Mouse (Mus musculus) spleen, postnatal 36 days (tissue): ENCODE measurements at regions not wholly inside any gene's neighbourhood (a gene's known extent, or its start where the extent isn't known, plus 50 kb on each side); places are given as distances from the start of the nearest gene placed in this dataset.
A peak's percentile ranks its signal among the peaks of the same experiment; 100 is the strongest.

Experiments
- DNase-seq, 2 experiments: peaks; one replicate each; pipeline ENCODE4 v3.0.0; 2022; ENCODE audit warnings: low spot score in 2 of 2, mixed read lengths in 1 of 2

DNA sequence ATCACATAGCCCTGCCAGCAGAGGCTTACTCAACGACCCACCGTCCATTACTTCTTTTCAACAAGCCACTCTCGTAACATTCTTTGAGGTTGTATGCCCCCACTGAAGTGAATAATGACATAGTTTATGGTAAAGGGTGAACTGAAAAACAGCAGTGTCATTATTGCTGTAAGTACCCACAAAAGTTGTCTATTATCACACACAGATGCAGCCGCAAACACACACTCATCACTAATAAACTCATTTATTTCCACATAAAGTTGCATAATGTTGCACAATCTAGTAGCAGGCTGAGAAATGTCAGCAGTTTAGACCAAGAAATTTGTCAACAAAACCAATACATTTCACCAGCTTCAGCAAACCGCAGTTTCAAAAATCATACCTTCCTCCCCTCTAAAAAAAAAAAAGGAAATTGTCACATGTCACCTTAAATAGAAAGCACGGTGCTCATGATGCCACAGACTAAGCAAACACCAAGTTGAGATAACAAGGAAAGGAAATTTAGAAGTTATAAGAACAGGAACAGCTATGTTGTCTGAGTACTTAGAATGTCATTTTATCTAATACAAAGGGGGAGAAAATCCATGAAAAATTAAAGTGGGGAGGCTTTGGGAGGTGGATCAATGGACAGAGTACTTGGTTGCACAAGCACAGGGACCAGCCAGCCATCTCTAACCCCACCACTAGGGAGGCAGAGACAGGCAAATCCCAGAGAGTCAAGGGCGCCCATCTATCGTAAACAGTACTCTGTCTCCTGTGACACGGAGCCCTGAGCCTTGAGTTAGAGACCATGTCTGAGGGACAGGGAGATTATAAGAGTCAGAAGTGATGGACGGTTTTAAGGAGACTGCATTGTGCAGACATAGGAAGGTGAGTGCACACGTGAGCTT is 195.9 kb downstream of the Hlx start:
- peak in 1 of 2 experiments; percentile 13 for DNase-seq

DNA sequence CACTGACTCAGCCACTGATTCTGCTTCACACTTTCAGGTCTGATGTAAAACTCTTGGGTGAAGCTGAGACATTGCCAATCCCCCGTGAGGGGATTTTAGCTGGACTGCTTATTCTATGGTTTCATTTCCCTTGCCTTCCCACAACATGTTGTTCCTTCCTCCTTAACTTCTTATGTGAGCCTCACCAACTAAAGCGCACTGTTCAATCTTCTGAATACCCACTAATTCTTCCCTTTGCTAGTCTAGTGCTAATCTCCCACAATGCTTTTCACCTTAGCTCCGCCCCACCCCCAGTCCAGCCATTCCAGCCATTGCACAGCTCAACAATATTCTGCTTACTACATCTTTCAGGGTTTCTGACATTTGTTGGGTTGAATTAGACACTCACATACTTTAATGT is 196.7 kb downstream of the Hlx start:
- DNase-seq, result peak; percentile 5 to 24

DNA sequence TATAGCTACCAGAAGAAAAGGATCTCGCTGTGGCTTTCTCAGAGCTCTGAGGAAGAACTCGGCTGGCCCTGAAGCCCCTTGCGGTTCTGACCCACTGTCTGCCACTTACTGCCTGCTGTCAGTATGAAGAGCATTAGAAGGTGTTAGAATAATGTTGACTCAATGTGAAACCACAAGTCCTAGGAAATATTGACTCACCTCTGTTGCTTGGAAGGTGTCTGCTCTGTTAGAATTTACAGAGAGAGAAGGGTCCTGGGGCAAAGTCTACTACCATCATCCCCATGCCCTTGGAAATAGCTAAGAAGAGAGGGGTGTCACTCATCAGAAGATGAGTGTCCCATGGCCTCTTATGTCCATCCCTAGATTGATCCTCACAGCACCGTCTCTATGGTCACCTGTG is 197.9 kb downstream of the Hlx start:
- no peak for DNase-seq

DNA sequence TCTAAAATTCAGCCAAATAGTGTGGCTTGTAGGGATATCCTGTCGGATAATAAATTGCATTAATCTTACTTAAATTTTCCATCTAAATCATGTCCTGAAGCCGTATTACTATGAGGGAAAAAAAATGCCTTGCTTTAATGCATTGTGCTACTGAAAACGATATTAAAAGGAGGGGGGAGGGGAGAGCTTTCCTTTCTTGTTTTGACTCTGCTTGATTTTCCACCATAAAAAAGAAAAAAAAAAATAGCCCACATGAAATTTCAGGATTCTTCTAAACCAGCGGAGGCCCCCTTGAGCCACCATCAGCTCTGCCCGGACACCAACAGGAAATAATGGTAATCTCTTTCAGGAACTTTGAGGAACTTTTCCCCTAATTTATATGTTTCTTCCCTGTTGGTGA is 198.5 kb downstream of the Hlx start:
- no peak for DNase-seq

DNA sequence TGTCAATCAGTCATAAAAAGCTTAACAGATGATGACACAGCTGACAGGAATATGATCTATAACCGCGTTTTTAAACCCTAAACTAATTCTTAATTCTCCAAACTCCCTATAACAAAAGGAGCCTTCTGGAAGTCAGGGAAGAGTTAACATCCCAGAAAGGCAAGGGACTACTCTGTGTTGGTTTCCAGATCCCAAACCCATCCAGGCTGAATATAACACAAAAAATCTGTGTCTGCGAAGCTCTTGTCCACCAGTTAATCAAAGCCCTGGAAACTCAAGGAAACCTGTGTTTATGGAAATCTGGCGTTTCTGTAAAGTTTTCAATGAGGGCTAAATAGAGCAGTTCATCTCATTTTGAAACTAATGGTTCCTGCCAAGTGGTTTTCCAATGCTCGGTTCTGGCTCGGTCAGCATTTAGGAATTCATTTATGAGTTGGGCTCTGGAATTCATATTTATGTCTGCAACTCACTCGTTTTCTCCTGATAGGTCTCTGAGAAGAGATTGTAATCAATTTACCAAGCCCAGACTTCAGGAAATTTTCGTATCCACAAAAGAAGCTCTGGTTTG is 199.8 kb downstream of the Hlx start:
- DNase-seq, result no peak

DNA sequence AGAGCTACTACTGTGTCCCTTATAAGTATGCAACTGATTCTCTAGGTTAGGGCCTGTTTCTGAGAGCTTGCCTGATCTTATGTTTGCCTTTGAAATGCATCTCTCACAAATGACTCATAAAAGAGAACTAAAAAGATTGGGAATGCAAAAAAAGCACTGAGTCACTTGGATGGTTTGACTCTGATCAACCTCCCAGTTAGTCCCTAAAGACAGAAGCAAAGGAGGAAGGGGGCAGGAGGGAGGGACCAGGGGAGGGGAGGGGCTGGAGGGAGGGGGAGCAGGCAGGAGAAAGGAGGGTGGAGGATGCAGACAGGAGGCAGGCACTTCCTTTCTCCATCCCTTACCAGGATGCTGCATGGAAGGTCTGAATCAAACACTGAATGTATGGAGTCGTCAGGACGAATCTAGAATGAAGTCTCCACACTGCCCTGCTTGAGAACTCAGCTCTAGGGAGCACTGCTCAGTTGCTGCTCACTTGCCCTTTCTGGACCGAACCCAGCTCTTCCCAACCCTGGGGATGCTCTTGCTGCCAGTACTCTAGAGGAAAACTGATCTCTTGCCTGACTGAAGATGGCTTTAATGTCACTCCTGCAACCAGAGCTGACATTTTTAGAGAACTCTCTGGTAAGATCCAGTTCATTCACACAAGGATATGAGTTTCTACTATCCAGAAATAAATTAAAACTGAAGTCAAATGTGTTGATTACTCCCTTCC is 201.7 kb downstream of the Hlx start:
- no peak for DNase-seq

DNA sequence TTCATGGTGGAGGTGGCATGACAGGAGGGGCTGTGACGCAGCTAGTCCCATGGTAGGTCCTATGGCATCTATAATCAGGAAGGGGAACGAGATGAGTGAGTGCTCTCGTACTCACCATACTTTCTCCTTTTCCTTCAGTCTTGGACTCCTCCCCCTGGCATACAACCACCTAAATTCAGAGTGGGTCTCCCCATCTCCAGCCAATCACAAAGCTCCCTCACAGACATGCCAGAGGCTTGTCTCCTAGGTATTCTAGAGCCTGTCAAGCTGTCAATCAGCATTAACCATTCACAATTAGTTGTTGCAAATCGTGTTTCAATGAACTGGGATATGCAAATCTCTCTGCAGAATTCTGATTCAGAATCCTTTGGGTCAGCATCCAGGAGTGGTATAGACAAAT is 206.7 kb downstream of the Hlx start:
- no peak for DNase-seq

DNA sequence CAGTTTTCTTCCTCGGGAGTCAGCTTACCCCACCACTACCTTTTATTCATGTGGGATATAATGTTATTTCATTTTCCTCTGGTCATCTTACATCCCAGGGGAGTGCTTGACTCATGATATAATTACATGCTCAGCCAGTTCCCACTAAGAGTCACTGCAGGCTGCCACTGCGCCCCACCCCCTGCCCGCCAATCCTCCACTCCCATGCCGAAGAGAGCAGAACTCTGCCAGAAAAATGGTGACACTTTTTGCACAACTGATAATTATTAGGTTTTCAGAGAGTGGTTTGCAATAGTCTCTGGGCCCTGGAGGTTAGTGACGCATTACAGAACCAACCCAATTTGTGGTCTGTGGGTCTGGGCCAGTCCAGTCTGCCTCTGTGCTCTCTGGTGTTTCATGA is 212.9 kb downstream of the Hlx start:
- DNase-seq, result no peak

DNA sequence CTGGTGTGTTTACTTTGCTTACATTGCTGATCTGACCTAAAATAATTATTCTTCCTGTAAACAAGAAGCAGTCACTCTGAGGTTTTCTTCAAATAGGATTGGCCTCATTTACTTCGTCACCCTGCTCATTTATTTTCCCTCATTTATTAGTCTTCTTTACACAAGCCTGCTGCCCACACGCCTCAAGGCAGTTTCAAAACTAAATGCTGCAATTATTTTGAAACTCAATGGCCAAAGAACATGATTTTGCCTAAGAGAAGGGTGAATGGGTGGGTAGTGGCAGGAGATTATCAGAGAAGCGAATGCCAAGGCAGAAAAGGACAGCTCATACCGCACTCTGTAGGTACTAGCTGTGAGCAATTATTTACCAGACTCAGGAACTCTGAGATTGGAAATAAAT is 227.8 kb downstream of the Hlx start:
- no peak for DNase-seq

DNA sequence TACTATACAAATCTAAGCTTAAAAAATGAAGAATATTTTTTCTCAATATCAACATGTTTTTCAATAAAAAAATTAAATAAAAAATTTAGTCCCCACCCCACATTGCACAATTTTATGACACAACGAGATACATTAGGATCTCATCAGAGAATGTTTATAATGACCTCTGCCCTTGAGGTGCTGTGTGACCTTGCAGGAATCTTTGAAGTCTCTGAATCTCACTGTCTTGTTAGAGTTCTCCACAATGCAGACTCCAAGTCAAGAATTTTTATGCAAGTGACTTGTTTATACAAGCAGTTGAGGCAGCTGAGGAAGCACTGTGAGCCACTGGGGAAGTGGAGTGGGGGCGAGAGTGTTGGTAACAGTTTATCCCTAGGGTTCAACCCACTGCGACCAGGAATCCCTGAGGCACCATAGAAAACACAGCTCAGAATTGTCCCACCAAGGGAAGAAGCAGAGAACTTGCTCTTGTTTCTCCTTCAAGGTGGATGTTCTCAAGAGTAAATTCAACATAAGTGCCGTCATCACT is 228.5 kb downstream of the Hlx start:
- no peak for DNase-seq

DNA sequence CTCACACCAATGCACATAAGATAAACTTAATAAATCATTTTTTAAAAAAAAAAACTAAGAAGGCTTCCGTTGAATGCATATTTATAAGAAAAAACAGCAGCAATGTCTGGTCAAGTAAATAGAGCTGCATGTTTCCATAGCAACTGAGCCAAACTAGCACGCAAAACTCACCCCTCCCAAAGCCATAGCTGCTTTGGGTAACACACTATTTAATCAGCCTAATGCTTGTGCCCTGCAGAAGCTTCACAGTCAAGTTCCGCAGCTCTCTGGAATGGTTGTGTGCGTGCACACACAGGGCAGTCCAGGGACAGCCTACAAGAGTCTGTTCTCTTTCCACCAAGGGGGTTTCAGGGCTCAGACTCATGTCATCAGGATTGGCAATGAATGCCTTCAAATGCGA is 231.7 kb downstream of the Hlx start:
- no peak for DNase-seq

DNA sequence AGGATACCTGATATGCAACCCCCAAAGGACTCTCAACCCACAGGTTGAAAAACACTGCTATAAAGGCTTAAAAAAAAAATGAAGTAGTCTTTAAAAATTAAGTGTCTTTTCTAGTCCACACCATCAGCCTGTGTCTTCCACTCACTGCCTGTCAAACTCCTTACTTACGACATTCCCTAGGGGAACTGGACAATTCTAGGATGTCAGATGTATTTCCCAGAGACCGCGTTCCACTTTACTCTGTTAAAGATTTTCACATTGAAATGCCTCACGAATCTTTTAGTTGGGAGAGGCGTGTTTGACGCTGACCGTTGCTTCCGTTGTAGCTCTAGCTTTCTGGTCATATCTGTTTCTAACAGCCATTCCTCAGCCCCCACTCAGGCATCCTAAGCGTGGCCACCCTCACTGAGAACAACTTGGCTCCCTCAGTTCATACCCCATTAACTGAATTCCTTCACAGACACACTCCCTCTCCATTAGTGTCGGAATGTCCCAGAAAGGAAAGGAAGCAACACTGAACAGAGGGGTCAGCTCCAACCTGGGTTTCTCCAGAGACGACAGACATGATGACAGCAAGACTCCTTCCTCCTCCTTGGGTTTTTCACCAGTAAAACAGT is 233.4 kb downstream of the Hlx start:
- DNase-seq, result no peak

DNA sequence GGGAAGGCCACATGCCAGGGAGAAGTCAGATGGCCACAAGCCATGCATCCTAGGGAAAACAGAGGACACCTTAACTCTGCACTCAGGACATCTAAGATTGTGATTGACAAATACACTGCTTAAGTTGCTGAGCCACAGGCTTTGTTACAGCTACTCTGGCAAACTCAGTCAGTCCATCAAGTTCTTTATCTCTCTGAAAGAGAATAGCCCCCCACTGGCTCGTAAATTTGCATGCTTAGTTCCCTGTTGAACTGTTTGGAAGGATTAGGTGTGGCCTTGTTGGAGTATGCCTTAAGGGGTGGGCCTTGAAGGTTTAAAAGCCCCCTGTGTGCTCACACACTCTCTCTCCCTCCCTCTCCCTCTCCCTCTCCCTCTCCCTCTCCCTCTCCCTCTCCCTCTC is 235.4 kb downstream of the Hlx start:
- no peak for DNase-seq

DNA sequence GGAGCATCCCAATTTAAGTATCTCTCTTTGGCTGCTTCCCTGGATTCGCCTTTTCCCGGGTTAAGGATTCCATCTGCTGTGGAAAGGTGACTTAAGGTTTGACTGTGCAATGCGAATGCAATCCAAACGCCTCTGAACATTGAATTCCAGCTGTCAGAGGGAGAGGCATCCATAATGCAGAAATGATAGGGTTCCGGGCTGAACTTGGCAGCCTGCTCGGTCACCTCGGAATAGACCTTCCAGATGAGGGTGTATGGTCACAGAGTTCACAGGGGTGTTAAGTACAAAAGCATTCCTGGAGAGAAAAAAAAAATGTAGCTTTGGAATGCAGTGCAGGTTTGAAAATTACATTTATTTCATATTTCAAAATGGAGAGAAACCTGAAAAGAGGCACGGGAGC is 238.6 kb downstream of the Hlx start:
- DNase-seq, result no peak

DNA sequence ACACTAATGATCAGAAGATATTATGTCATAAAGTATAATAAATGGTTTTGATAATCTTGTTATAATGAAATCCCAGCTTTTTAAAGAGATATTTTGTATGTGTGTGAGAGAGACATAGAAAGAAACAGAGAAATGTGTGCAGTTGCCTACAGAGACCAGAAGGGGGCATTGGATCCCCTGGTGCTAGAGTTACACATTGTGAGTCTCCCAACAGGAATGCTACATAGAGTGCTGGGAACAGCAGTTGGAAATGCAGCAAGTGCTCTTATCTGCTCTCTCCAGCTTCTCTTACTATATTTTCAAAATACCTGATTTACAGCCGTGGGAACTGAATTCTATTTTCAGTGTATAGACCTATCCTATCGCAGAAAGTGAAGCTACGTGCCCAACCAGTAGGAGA is 240.3 kb downstream of the Hlx start:
- no peak for DNase-seq

DNA sequence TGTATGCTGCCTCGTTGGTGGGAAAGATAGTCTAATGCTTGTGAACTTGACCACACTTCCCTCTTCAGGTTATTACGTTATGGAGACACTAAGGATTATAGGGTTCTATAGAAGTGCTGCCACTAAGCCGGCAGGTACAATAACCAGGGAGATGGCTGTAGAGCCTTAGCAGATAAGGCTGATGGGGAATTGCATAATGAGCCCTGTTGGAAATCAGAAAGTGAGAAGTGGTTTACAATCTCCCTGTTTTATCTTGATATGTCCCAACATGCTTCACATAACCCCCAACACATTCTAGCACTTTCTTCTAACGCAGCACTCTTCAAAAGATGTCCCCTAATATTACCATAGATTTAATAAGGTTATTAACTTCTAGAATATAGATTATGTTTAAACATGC is 241.2 kb downstream of the Hlx start:
- no peak for DNase-seq

DNA sequence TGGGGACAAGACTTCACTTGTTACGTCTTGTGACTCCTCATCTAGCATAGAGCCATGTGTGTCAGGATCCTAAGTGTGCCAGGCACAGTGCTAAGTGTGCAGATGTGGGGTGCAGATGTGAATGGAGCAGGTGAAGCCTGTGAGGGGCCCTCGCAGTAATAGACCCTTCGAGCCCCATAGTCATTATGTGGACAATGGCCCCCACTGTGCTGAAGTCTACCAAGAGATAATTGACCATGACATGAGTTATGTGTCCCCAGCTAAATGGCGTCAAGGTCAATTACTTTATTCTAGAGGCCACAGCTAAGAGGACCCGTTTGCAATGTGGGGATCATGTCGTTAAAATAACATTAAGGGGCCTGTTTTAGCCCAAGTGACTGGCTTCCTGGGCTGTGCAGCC is 245.0 kb downstream of the Hlx start:
- no peak for DNase-seq

DNA sequence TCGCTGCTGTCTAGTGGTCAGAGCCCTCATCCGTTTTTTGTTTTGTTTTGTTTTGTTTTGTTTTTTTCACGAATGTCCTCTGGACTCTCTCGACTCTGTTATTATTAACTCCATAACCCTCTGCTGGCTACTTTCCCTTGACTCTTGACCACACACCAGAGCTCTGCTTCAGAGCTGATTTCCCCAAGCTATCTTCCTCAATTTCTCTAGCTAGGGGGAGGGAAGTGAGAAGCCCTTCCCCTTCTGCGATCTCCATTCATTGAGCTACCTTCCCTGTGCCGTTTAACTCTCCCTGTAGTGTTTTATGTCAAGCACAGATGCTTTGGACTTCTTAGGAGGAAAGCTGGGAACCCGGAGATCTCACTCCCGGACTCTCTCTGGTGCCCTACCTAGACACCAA is 247.6 kb downstream of the Hlx start:
- DNase-seq, result peak in 1 of 2 experiments; percentile 5

DNA sequence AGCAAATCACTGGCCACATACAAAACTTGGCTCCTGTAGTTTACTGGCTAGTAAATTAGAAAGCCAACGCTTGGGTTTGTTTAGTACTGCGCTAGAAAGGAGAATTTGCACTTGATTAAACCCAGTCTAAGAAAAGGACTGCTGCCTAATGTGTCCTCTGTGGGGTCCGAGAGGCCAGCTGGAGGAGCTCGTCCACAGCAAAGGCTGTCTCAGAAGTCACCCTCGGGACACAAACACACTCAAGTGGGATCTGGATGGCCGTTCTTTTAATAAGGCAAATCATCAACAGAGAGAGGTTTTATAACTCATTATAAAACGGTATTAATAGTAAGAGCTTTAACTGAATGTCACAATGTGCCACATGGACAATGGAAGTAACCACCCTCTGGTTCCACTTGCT is 249.0 kb downstream of the Hlx start:
- DNase-seq, result no peak

DNA sequence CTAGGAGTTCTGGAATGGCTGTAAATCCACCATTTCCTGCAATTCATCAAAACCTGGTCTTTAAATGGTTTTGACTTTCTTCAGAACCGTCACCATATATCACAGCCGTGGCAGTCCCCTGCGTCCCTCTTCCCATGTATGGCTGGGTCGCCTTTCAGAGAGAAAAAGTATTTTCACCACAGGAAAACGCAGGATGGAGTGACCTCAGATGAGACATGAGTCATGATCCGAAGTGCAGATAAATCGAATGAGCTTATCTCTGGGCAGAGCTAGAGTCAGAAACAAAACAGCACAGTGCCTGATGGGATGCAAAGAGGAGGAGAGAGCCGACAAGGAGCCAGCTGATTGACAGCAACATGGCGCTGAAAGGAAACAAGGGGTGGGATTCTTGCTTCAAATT is 250.4 kb downstream of the Hlx start:
- no peak for DNase-seq

DNA sequence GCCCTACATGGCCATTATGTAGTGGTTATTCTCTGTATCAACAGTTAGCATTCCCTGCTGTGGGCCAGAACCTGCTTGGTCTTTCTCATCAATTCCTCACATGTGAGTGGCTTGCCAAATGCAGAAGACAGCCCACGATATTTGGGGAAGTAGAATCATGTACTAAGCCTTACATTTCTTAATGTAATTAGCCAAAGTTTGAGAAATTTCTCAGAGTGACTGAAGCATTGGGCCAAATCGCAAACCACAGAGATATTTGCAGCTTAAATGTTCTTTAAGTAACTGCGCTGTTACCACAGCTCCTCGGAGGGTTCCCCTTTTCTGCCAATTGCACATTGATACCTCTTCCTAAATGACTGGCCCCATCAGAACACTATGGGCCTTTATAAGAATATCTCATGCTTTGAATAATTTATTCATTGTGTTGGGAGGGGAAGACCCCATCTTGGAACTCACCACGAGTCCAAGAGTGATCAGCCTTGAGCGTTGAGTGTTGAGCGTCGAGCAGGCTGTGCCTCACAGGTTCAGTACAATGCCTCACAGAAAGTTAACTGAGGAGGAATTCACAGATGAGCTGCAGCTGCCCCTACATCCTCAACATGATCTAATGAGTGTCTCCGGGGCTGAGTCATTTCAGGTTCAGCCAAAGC is 251.7 kb downstream of the Hlx start:
- DNase-seq, result peak; percentile 28 to 49

DNA sequence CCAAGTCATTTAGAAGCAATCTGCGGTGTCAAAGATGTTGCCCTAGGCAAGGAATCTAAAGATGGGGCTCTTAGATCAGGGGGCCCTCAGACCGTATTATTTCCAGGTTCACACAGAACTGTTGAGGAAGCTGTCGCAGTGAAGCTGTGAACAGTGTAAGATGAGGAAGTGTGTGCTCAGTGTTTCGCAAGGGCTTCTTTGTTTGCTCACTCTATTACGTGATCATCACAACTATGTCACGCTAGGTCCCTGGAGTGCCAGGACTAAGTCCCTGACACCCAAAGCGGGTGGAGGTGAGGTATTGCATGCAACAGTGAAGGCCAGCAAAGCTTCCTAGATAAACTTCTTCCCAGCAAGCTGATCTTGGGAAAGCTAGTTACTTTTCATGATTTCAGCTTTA is 254.4 kb downstream of the Hlx start:
- DNase-seq, result peak; percentile 6 to 12
